Mouse (Mus musculus) liver, postnatal 0 days (tissue): ENCODE measurements around the gene Kremen1.

Source experiments
- CTCF ChIP-seq: sonication (generic); IDR thresholded peaks from 2 replicates; pipeline ENCODE4 v1.5.1; 2016; ENCODE audit warnings: antibody characterized with exemption, low read depth
- EP300 ChIP-seq: IDR thresholded peaks from 2 replicates; pipeline ENCODE4 v1.6.1; 2016; ENCODE audit warnings: antibody characterized with exemption, low read depth, mild to moderate bottlenecking

GRCm38 (mm10) chr11:5280932-5281331 is 19.6 kb upstream of the Kremen1 start:
- TF ChIP-seq CTCF (no peak), EP300 (no peak)
